Comparison of ENCODE assay signal across 16 mouse cellular contexts in the genomic region with DNA sequence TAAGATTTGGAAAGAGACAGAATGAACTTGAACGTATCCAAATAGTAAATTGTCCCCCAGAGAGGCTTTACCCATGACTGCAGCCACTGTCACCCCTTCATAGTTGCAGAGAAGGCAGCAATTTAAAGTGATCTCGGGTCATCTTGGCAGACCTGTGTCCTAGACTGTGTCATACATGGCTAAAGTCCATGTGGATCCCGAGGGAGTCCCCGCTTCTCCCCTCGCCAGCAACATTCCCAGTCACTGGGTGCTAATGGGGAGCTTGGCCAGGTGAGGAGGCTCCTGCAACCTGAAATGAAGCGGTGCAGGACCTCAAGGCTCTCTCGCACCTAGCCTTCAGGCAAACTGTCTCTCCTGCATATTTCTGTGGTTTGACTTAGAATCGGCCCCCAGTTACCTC.
"Had no signal": no experiment of that assay in that cellular context is flagged by ENCODE, and none has a peak within 500 bp of the region (broad histone marks: within the 10 kb centered on the region; RNA-seq: fewer than 3 reads in every experiment).

No protein-coding gene starts in this region.

- H3K27me3 ChIP-seq: limb, embryonic 15.5 days; liver, embryonic 12.5 days had no signal

- H3K4me3 ChIP-seq: limb, embryonic 15.5 days; liver, embryonic 12.5 days; midbrain, embryonic 10.5 days; myocyte; neural tube, embryonic 15.5 days had no signal

- H3K27ac ChIP-seq: limb, embryonic 15.5 days; liver, embryonic 12.5 days; midbrain, embryonic 10.5 days; neural tube, embryonic 15.5 days; stomach, postnatal 0 days had no signal

- DNase-seq: kidney, postnatal 36 days; layer of hippocampus, adult 9-11 months; layer of hippocampus, postnatal 36 days; lung, embryonic 14.5 days; lung, postnatal 10 days; lung, postnatal 4 days; midbrain, embryonic 14.5 days; right cerebral cortex, adult 18-20 months; right cerebral cortex, postnatal 25 days; thymus, postnatal 4 days had no signal

- H3K4me1 ChIP-seq: limb, embryonic 15.5 days; liver, embryonic 12.5 days; neural tube, embryonic 15.5 days had no signal

- H3K9ac ChIP-seq: limb, embryonic 15.5 days; liver, embryonic 12.5 days; lung, embryonic 14.5 days; neural tube, embryonic 15.5 days had no signal

- H3K36me3 ChIP-seq: limb, embryonic 15.5 days; liver, embryonic 12.5 days; midbrain, embryonic 10.5 days; neural tube, embryonic 15.5 days had no signal
